Comparison of ENCODE assay signal across 17 mouse cellular contexts in genomic region chr4:47578637-47579036, GRCm38 (mm10).
"Had no signal": no experiment of that assay in that cellular context is flagged by ENCODE, and none has a peak within 500 bp of the region (broad histone marks: within the 10 kb centered on the region; RNA-seq: fewer than 3 reads in every experiment).

No protein-coding gene starts in this region.

- H3K4me2 ChIP-seq: lung, embryonic 15.5 days; midbrain, embryonic 11.5 days; midbrain, embryonic 13.5 days; midbrain, embryonic 15.5 days; neural tube, embryonic 13.5 days; neural tube, embryonic 15.5 days had no signal

- H3K27me3 ChIP-seq: lung, embryonic 15.5 days; midbrain, embryonic 13.5 days; midbrain, embryonic 15.5 days; neural tube, embryonic 13.5 days; neural tube, embryonic 15.5 days had no signal

- H3K36me3 ChIP-seq: lung, embryonic 15.5 days; midbrain, embryonic 13.5 days; midbrain, embryonic 15.5 days; neural tube, embryonic 13.5 days; neural tube, embryonic 15.5 days had no signal

- H3K4me3 ChIP-seq: lung, embryonic 15.5 days; megakaryocyte, embryonic 14.5 days; midbrain, embryonic 13.5 days; midbrain, embryonic 15.5 days; neural tube, embryonic 13.5 days; neural tube, embryonic 15.5 days had no signal

- DNase-seq: liver, postnatal 0 days; lung, adult 2 months; lung, postnatal 14 days; lung, postnatal 36 days; retina, postnatal 1 day; right cerebral cortex, postnatal 14 days; spleen, adult 18-20 months; thymus, adult 18-20 months; thymus, postnatal 14 days; thymus, postnatal 36 days had no signal
